ENCODE assay signal across 16 mouse cellular contexts in genomic region chr6:51339301-51339700, GRCm38 (mm10).
"Had no signal": no experiment of that assay in that cellular context is flagged by ENCODE, and none has a peak within 500 bp of the region (broad histone marks: within the 10 kb centered on the region; RNA-seq: fewer than 3 reads in every experiment).

No protein-coding gene starts in this region.

- DNase-seq: liver, postnatal 0 days; lung, adult 2 months; lung, postnatal 10 days; right cerebral cortex, postnatal 25 days; right cerebral cortex, postnatal 4 days; spleen, adult 18-20 months; thymus, adult 18-20 months; thymus, postnatal 14 days; thymus, postnatal 36 days had no signal

- H3K4me3 ChIP-seq: lung, embryonic 15.5 days; megakaryocyte, embryonic 14.5 days; midbrain, embryonic 13.5 days; midbrain, embryonic 15.5 days; neural tube, embryonic 12.5 days had no signal

- H3K36me3 ChIP-seq: lung, embryonic 15.5 days; midbrain, embryonic 13.5 days; midbrain, embryonic 15.5 days; neural tube, embryonic 12.5 days had no signal

- H3K27me3 ChIP-seq: lung, embryonic 15.5 days; midbrain, embryonic 13.5 days; midbrain, embryonic 15.5 days; neural tube, embryonic 12.5 days had no signal

- H3K4me2 ChIP-seq: lung, embryonic 15.5 days; midbrain, embryonic 11.5 days; midbrain, embryonic 13.5 days; midbrain, embryonic 15.5 days; neural tube, embryonic 12.5 days had no signal

- H3K27ac ChIP-seq: lung, embryonic 15.5 days; macrophage; midbrain, embryonic 13.5 days; midbrain, embryonic 15.5 days; neural tube, embryonic 12.5 days had no signal

- H3K9ac ChIP-seq: liver, postnatal 0 days; lung, embryonic 15.5 days; midbrain, embryonic 13.5 days; midbrain, embryonic 15.5 days; neural tube, embryonic 12.5 days had no signal

- H3K9me3 ChIP-seq: lung, embryonic 15.5 days; megakaryocyte, embryonic 14.5 days; midbrain, embryonic 13.5 days; midbrain, embryonic 15.5 days; neural tube, embryonic 12.5 days had no signal

- H3K4me1 ChIP-seq: megakaryocyte, embryonic 14.5 days; midbrain, embryonic 15.5 days had no signal

- ATAC-seq: liver, postnatal 0 days; midbrain, embryonic 13.5 days; midbrain, embryonic 15.5 days had no signal
